Mouse (Mus musculus): ENCODE data around the gene Ets1. TPM values are rescaled to one million over a fixed set of nuclear protein-coding genes. Genes with fewer than 3 reads are reported as not detected.

Ets1 gene
- polyA plus RNA-seq, 1 experiment from 2014 or later = 41.3 TPM

- Histone ChIP-seq H3K4me3 (replicated peaks) (no peak overlapping the region), H3K9me3 (no peaks in the 10 kb centered on the region), H3K9ac (no peak overlapping the region), H3K27me3 (replicated peaks) (no peaks in the 10 kb centered on the region), H3K36me3 (no peaks in the 10 kb centered on the region), H3K4me1 (no peaks in the 10 kb centered on the region), H3K27ac (no peak overlapping the region), H3K4me2 (no peak overlapping the region)
- ATAC-seq (ENCODE audit: insufficient read depth, low FRiP score, low read depth) = no peak
- 81% methylated on average over 9 of the region's 9 CpGs for WGBS
Measured at GRCm38 (mm10) chr9:32618544-32619120, 17.4 kb upstream of the Ets1 start.

DNA sequence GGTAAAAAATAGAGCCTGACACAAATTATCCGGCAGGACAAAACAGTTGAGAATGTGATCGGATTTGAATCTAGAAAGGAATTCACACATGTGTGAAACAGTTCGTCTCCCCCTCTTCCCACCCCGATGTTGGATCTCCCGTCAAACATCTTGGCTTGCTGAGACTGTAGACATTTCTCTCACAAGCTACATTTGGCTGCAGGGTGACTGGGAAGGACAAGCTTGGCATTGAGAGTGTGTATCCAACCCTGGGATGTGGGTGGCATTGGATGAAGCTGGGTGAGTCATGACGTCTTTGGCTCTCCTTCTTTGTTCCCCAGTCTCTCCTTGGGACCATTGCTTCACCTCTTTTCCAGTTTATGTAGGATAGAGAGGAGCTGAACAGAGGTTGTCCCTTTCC is 16.4 kb upstream of the Ets1 start:
- no peak overlapping the region for H3K27ac ChIP-seq
- WGBS = 91% methylated on average over 6 of the region's 6 CpGs
- H3K4me1 ChIP-seq = no peaks in the 10 kb centered on the region
- no peaks in the 10 kb centered on the region for H3K9me3 ChIP-seq
- no peak overlapping the region for H3K4me2 ChIP-seq
- no peaks in the 10 kb centered on the region for H3K36me3 ChIP-seq
- no peak for ATAC-seq (ENCODE audit: insufficient read depth, low FRiP score, low read depth)
- H3K27me3 ChIP-seq (replicated peaks) = no peaks in the 10 kb centered on the region
- no peak overlapping the region for H3K9ac ChIP-seq
- no peak overlapping the region for H3K4me3 ChIP-seq (replicated peaks)

DNA sequence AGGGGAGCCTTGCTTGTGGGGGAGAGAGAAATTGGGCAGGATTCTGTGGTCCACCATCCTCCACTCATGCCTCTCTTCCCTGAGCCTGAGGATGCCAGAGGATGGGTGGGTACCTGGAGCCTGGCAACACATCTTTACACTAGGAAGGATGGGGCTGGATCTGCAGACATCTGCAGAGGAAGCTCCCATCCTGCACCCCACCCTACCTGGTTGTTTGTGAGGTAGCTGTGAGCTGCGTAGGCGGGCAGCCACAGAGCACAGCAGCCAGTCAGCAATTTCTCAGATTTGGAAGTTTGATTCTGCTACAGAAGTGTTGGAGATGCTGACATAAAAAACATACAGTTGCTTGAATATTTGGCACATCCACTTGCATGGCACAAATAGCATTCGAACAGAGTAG is 15.6 kb upstream of the Ets1 start:
- 91% methylated on average over 3 of the region's 3 CpGs for WGBS
- no peaks in the 10 kb centered on the region for H3K9me3 ChIP-seq
- no peak overlapping the region for H3K4me2 ChIP-seq
- H3K27ac ChIP-seq = no peak overlapping the region
- no peaks in the 10 kb centered on the region for H3K4me1 ChIP-seq
- H3K4me3 ChIP-seq (replicated peaks) = no peak overlapping the region
- no peaks in the 10 kb centered on the region for H3K36me3 ChIP-seq
- no peak for ATAC-seq (ENCODE audit: insufficient read depth, low FRiP score, low read depth)
- H3K9ac ChIP-seq = no peak overlapping the region
- no peaks in the 10 kb centered on the region for H3K27me3 ChIP-seq (replicated peaks)

DNA sequence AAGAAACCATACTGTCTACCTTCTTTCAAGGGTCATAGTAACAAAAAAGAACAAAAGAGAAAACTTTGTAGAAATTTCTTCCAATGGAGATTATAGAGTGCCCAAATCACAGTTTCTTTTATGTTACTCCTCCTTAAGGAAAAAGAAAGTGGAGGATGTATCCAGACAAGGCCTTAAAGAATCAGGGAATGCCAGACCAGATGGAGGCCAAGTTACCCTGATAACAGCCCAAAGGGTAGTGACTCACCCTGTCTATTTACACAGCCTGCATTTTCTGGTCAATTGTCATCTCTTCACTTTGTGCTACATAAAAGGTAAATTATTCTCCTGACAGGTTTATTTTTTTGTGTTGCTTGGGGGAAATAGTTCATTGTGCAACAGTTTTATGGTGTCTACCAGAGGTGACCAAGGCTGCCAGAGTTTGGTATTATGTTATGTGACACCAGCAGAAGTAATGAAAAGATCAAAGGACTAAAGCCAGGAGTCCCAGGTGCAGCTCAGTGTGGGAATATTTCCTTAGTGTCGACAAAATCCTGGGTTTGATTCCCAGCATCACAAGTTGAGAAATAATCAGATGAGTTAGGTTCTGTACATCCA is 6.5 kb upstream of the Ets1 start:
- no peak overlapping the region for H3K27ac ChIP-seq
- 56% methylated on average over 1 of the region's 1 CpGs for WGBS
- H3K9ac ChIP-seq = no peak overlapping the region
- no peaks in the 10 kb centered on the region for H3K9me3 ChIP-seq
- no peaks in the 10 kb centered on the region for H3K36me3 ChIP-seq
- no peak overlapping the region for H3K4me2 ChIP-seq
- H3K4me1 ChIP-seq = no peaks in the 10 kb centered on the region
- ATAC-seq (ENCODE audit: insufficient read depth, low FRiP score, low read depth) = no peak
- no peaks in the 10 kb centered on the region for H3K27me3 ChIP-seq (replicated peaks)
- no peak overlapping the region for H3K4me3 ChIP-seq (replicated peaks)

- no peaks in the 10 kb centered on the region for H3K36me3 ChIP-seq
- no peak for ATAC-seq (ENCODE audit: insufficient read depth, low FRiP score, low read depth)
- H3K27me3 ChIP-seq (replicated peaks) = no peaks in the 10 kb centered on the region
- no peak overlapping the region for H3K4me3 ChIP-seq (replicated peaks)
- H3K9me3 ChIP-seq = no peaks in the 10 kb centered on the region
- H3K9ac ChIP-seq = no peak overlapping the region
- no peak overlapping the region for H3K27ac ChIP-seq
- H3K4me1 ChIP-seq = no peaks in the 10 kb centered on the region
- H3K4me2 ChIP-seq = no peak overlapping the region
Measured at GRCm38 (mm10) chr9:32631341-32631740, 4.7 kb upstream of the Ets1 start.

DNA sequence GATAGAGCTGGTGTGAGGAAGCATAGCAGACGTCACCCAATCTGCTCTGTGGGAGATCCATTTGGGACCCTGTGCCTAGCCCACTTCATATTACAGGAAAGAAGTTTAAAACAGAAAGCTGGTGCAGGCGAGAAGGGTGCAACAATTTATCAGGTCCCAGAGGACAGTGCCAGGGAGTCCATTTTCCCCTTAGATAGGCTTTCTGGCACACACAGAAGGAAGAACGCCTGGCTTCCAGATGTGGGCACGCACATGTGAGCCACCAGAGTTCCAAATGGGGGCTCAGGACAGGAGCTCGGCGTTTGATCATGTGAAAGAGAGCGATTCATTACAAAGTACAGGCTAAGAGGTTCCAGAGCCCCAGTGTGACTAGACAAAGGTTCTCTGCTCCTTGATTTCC is 3.8 kb upstream of the Ets1 start:
- H3K27ac ChIP-seq = no peak overlapping the region
- no peak overlapping the region for H3K4me3 ChIP-seq (replicated peaks)
- H3K9ac ChIP-seq = no peak overlapping the region
- no peaks in the 10 kb centered on the region for H3K4me1 ChIP-seq
- H3K4me2 ChIP-seq = no peak overlapping the region
- no peaks in the 10 kb centered on the region for H3K36me3 ChIP-seq
- H3K27me3 ChIP-seq (replicated peaks) = no peaks in the 10 kb centered on the region
- H3K9me3 ChIP-seq = no peaks in the 10 kb centered on the region
- no peak for ATAC-seq (ENCODE audit: insufficient read depth, low FRiP score, low read depth)
- 76% methylated on average over 7 of the region's 7 CpGs for WGBS

GRCm38 (mm10) chr9:32644981-32645380 is 9.0 kb downstream of the Ets1 start:
- Histone ChIP-seq H3K9ac (no peak overlapping the region), H3K9me3 (no peaks in the 10 kb centered on the region), H3K36me3 (no peaks in the 10 kb centered on the region), H3K4me3 (replicated peaks) (no peak overlapping the region), H3K27ac (no peak overlapping the region), H3K27me3 (replicated peaks) (no peaks in the 10 kb centered on the region), H3K4me1 (peaks cover 11% of the 10 kb centered on the region; the same call in 1 of the 2 replicates), H3K4me2 (no peak overlapping the region)
- 66% methylated on average over 3 of the region's 3 CpGs for WGBS
- ATAC-seq (ENCODE audit: insufficient read depth, low FRiP score, low read depth) = no peak

DNA sequence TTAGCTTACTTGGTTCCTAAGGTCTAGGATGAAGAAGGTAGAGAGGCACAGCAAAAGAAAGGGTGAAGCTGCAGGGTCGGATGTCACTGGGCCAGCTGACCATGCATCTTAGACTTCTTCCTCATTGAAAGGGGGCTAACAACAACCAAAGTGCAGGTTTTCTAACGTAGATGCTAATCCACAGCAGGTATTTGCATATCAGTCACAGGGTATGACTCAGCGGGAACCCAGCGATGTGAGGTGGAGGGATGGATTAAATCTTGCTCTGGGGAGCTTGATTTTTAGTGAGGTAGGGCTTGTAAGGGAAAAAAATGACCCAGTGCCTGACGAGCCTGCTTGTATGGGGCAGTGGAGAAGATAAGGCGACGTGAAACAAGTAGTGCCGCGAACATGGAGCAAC is 9.5 kb downstream of the Ets1 start:
- Histone ChIP-seq H3K27me3 (replicated peaks) (no peaks in the 10 kb centered on the region), H3K27ac (peak overlapping the region; percentile 46; the same call in 1 of the 2 replicates), H3K4me3 (replicated peaks) (0 out of 2 replicates have a peak overlapping the region, but pooled peaks have one; percentile 1), H3K4me2 (peak overlapping the region; percentile 48), H3K4me1 (peaks cover 11% of the 10 kb centered on the region; the same call in 1 of the 2 replicates), H3K9me3 (no peaks in the 10 kb centered on the region), H3K36me3 (no peaks in the 10 kb centered on the region), H3K9ac (no peak overlapping the region)
- ATAC-seq (ENCODE audit: insufficient read depth, low FRiP score, low read depth) = no peak
- 12% methylated on average over 9 of the region's 9 CpGs for WGBS

- Histone ChIP-seq H3K27me3 (replicated peaks) (no peaks in the 10 kb centered on the region), H3K36me3 (no peaks in the 10 kb centered on the region), H3K4me1 (peaks cover 11% of the 10 kb centered on the region; the same call in 1 of the 2 replicates), H3K9me3 (no peaks in the 10 kb centered on the region), H3K9ac (no peak overlapping the region), H3K4me2 (peak overlapping the region; percentile 48), H3K4me3 (replicated peaks) (peak overlapping the region; percentile 23), H3K27ac (peak overlapping the region; percentile 82)
- 21% methylated on average over 11 of the region's 11 CpGs for WGBS
- ATAC-seq (ENCODE audit: insufficient read depth, low FRiP score, low read depth) = peak; percentile 81
Measured at GRCm38 (mm10) chr9:32646539-32647258, 10.7 kb downstream of the Ets1 start.

DNA sequence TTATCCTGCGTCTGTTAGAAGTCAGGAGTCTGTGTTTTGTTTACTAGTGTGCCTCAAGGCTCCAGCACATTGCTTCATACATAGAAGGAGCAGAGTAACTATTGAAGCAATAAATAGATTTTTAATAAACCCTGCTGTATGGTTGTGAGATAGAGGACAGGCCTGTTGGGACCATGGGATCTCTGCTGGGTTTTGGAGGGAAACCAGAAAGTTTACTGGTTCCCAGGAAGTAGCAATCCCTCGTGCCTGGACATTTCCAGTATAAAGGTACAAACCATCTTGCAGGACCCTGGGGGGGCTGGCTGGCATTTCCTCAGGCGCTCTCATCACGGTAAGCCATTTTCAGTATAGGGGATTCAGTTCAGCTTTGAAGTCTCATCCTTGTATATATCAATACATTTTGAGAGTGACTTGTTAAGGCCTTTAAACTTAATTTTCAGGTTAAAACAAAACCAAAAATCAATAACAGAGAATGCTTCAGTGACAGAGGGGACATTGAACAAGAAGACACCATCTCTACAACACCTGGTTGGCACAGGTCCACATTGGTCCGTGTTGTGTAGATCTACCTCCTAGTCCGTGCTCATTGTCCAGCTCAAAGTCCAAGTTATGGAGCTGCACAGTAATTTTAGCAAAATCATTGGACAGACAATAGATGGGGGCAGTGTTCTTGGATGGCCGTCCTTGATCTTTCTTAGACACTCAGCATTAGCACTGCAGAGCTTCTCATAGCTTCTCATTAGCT is 11.7 kb downstream of the Ets1 start:
- peak overlapping the region; percentile 82 for H3K27ac ChIP-seq
- H3K9ac ChIP-seq = no peak overlapping the region
- H3K4me1 ChIP-seq = peaks cover 11% of the 10 kb centered on the region; the same call in 1 of the 2 replicates
- H3K4me3 ChIP-seq (replicated peaks) = no peak overlapping the region
- WGBS = 73% methylated on average over 7 of the region's 7 CpGs
- no peaks in the 10 kb centered on the region for H3K9me3 ChIP-seq
- ATAC-seq (ENCODE audit: insufficient read depth, low FRiP score, low read depth) = no peak
- H3K27me3 ChIP-seq (replicated peaks) = no peaks in the 10 kb centered on the region
- H3K36me3 ChIP-seq = no peaks in the 10 kb centered on the region
- no peak overlapping the region for H3K4me2 ChIP-seq

DNA sequence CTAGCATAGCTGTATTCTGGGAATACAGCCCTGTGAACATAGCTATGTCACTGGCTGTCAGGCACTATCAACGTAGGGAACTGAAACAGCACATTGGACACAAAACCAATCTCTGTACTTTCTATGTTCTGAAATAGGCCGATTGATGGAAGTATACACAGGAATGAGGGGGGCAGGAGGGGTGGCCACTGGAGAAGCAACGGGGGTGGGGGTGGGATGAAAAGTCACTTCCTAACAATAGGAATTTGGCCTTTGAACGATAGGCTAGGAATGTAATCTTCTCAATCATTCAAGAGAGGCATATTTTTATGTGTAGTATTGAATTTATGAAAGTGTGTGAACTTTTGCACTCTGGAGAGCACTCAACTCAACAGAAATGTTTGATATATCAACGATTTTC is 12.3 kb downstream of the Ets1 start:
- Histone ChIP-seq H3K9me3 (no peaks in the 10 kb centered on the region), H3K27ac (peak overlapping the region; percentile 82; the same call in 1 of the 2 replicates), H3K27me3 (replicated peaks) (no peaks in the 10 kb centered on the region), H3K4me3 (replicated peaks) (no peak overlapping the region), H3K36me3 (no peaks in the 10 kb centered on the region), H3K4me2 (no peak overlapping the region), H3K4me1 (peaks cover 11% of the 10 kb centered on the region; the same call in 1 of the 2 replicates), H3K9ac (no peak overlapping the region)
- 38% methylated on average over 5 of the region's 5 CpGs for WGBS
- no peak for ATAC-seq (ENCODE audit: insufficient read depth, low FRiP score, low read depth)

DNA sequence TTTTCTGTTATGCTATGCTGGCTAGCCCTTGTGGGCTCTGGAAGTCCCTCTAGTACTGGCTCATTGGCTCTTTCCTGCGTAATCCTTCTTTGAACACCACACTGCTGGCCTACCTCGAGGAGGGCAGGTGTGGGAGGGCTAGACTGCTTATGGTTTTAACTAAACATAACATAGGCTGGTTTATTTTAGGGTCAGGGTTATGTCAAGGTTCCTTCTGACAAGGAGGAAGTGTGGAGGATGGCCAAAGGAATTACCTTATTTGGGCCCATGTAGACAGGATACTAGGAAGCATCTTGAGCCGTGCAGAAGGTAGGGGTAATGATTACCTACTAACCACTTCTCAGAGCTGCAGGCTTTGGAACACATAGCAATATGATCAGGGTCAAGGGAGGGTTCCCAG is 14.7 kb downstream of the Ets1 start:
- Histone ChIP-seq H3K4me3 (replicated peaks) (no peak overlapping the region), H3K4me1 (peaks cover 7% of the 10 kb centered on the region; the same call in 1 of the 2 replicates), H3K9me3 (no peaks in the 10 kb centered on the region), H3K4me2 (no peak overlapping the region), H3K9ac (no peak overlapping the region), H3K27me3 (replicated peaks) (no peaks in the 10 kb centered on the region), H3K36me3 (no peaks in the 10 kb centered on the region), H3K27ac (no peak overlapping the region)
- WGBS = 54% methylated on average over 3 of the region's 3 CpGs
- no peak for ATAC-seq (ENCODE audit: insufficient read depth, low FRiP score, low read depth)
